Mouse (Mus musculus) A20 (cell line): ENCODE data around the gene Ccdc66.

Experiments
- DNase-seq: peaks from one replicate; pipeline ENCODE4 v3.0.0-alpha.2; 2011; ENCODE audit warnings: low read depth, low spot score

Gene Ccdc66

GRCm38 (mm10) chr14:27507894-27508643 is at the start of gene Ccdc66:
Ccdc66 (minus strand) TSS chr14:27508460.
- peak; percentile 98 for DNase-seq

- no peak for DNase-seq
Observed at GRCm38 (mm10) chr14:27543838-27544426, 35.7 kb upstream of the Ccdc66 start.

GRCm38 (mm10) chr14:27536441-27536840 is 28.2 kb upstream of the Ccdc66 start:
- DNase-seq, result no peak

- DNase-seq, result no peak
Observed at GRCm38 (mm10) chr14:27524541-27524940, 16.3 kb upstream of the Ccdc66 start.

GRCm38 (mm10) chr14:27508644-27509301 is 513 bp upstream of the Ccdc66 start:
- no peak for DNase-seq

- DNase-seq, result no peak
Observed at GRCm38 (mm10) chr14:27501096-27501495, 7.2 kb downstream of the Ccdc66 start.

- DNase-seq, result peak; percentile 11
Observed at GRCm38 (mm10) chr14:27493516-27493915, 14.7 kb downstream of the Ccdc66 start.

- DNase-seq, result no peak
Observed at GRCm38 (mm10) chr14:27491399-27491798, 16.9 kb downstream of the Ccdc66 start.

GRCm38 (mm10) chr14:27446963-27447362 is 61.3 kb downstream of the Ccdc66 start:
- no peak for DNase-seq

- DNase-seq, result no peak
Observed at GRCm38 (mm10) chr14:27444851-27445281, 63.4 kb downstream of the Ccdc66 start.

- DNase-seq, result peak; percentile 44
Observed at GRCm38 (mm10) chr14:27440921-27441320, 67.3 kb downstream of the Ccdc66 start.

- no peak for DNase-seq
Observed at GRCm38 (mm10) chr14:27436826-27437225, 71.4 kb downstream of the Ccdc66 start.

- no peak for DNase-seq
Observed at GRCm38 (mm10) chr14:27436116-27436515, 72.1 kb downstream of the Ccdc66 start.

- no peak for DNase-seq
Observed at GRCm38 (mm10) chr14:27432064-27432463, 76.2 kb downstream of the Ccdc66 start.
